Mouse (Mus musculus): ENCODE measurements at regions not wholly inside any gene's neighbourhood (a gene's known extent, or its start where the extent isn't known, plus 50 kb on each side); places are given as distances from the start of the nearest gene placed in this dataset.

DNA sequence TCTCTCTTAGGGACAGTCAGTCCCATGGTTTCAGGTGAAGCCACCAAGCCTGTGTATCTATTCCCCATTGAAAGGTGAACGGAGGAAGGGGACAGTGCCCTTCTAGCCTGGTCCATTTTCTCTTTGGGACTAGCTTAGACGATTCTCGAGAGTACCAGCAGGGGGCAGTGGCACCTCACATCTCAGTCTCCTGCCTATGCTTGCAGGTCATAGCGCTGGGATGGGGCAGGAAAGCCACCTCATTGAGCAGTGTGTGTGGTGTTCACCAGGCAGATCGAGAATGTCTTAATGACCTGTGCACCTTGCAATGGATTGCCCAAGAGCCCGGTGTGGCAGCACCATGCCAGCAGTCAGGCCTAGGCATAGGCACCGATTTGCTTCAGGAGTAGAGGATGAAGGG lies 100.7 kb upstream of the Podxl start:
- peak; percentile 43 to 89 for DNase-seq (ENCODE audit: extremely low spot score in 1 of 2, low spot score in 1 of 2)

DNA sequence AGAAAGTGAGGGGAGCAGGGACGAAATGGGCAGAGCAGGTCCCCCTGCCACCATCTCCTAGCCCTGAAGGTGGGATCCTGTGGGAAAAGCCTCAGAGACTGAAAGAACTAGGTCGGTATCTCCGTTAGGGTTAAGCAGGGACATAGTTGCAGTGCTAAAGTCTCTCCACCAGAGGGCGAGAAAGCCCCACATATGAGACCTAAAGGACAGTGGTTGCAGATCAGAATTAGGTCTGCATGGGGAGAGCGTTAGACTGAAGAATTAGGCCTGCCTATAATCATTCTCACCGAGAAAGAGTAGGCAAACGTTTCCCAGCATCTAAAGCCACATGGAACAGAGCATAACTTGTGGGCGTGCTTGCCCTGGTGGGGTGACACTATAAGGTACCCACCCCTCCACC lies 97.0 kb upstream of the Podxl start:
- DNase-seq (ENCODE audit: extremely low spot score in 1 of 2, low spot score in 1 of 2): peak; percentile 46 to 86

DNA sequence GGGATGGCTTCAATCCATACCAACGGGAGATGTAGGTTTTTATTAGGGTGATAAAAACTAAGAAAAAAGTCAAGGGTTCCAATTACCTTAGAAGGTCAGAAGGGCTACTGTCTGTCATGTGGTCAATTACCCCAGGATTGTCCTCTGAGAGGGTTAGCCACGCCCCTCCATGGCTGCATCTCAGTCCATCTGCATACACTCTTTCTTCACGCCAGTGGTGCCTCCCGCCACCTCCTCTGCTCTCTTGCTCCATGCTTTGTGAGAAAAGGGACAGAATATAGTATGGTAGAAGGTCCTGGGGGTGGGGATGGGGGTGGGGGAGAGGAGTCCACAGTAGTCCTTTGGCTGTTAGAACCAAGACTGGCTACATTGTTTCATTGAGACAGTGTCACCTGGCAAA lies 96.1 kb upstream of the Podxl start:
- DNase-seq (ENCODE audit: extremely low spot score in 1 of 2, low spot score in 1 of 2): no peak

DNA sequence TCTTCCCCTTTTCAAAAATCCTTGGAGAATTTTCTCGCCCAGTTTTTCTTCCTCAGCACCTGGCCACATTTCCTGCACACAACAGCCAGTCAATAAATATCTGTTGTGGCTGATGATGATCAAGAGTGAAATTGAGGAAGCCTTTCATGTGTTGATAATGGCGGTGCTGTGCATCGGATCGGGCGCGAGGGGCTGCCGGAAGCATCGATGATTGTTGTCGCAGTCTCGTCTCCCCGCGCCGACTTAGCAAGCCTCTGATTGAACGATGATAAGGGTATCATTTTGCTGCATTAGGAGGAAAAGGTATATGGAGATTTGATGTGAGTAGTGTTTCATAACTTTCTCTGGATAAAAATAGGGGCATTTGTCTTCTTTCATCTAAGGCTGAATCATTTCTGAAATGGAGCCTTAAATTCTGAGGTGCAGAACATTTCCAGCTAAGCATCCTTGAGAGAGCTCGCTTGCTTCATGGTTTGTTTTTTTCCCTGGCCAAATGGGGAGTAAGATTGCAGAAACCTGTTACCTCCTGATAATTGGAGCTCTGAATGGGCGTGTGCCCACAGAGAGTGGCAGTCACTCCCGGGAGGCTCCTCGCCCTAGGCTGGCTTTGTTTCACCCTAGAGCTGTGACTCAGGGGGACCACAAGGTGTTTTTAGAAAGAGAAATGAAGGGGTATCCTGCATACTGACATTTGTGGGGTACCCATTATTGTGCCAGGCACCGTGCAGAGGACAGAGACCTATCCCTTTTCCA lies 94.8 kb upstream of the Podxl start:
- DNase-seq (ENCODE audit: extremely low spot score in 1 of 2, low spot score in 1 of 2): no peak

DNA sequence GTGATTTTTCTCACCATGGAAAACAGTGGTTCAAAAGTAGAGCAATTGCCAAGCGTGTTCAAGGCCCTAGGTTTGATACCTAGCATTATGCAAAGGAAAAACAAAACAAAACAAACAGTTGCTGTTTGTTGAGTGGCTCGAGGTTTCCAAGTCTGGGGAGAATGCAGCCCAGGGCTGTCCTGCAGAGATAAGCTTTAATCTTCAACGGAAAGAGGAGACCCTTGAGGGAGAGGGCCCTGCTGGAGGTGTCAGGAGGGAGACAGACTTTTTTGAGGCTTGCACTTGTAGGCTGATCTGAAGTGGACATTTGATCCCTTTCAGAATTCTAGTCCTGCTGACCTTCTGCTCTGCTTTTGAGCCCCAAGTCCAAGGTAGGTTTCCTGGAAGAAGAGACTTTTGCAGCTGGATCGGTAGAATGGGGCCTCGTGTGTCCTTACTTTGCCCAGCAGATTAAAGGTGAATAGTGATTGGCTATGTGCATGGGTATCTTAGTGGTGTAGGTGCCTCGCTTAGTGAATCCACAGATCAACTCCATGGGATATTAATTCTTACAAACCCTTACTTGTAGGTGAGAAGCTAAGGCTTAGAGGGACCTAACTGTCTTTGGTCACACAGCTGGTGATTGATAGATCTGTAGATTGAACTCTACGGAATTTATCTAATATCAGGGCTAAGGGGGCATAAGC lies 87.2 kb upstream of the Podxl start:
- DNase-seq (ENCODE audit: extremely low spot score in 1 of 2, low spot score in 1 of 2): no peak

DNA sequence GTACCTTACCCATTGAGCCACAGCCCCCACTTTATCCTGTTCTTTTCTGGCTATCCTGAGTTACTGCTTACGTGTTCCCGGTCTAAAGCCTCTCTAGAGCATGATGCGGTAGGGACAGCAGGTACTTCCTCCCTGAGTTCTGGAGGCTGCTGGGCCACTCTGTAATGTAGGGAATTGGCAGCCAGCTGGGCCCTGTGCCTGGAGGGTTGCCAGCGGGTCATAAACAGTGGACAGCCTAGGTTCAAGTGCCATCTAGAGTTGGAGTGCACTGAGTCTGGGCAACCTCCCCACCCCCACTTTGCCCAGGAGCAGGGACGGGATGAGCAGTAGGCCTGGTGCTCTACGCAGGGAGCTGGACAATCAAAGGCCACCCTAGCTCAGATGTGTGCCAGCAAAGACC lies 81.5 kb upstream of the Podxl start:
- no peak for DNase-seq (ENCODE audit: extremely low spot score in 1 of 2, low spot score in 1 of 2)

DNA sequence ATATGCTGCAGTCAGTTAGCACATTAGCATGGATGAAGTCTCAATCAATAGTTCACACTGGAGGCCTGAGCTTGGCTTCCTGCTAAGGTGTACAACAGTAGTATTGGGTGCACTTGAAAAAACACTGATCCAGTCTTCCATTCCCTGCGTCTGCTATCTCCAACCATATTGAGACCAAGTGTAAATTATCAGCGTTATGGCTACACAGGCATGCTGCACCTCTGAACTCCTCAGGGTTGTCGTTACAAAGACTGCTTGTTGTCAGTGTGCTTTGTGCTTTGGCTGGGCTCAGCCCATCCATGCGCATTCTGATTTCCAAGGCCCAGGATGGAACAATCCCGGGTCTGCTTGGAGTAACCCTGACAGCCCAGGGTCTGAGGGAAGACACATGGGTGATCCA lies 80.7 kb upstream of the Podxl start:
- no peak for DNase-seq (ENCODE audit: extremely low spot score in 1 of 2, low spot score in 1 of 2)

DNA sequence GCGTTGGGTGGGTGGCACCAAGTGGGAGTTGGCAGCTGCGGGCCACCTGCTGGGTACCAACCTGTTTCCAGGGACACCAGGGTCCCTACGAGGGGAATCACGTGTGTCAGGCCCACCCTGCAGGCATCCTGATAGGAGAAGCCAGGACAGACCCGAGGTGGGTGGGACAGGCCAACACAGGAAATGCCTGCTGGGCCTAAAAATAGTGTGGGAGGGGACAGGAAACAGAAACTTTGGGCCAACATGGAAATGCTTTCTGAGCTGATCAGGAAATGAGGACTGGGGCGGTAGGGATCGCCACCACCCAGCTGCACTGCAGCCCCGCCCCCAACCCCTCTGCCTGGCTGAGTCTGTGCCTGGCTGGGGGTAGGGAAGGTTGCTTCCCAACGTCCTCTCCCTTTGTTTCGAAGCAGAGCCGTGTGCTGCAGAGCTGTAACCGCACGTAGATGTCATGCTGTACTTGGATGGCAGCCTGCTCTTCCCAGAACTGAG lies 78.7 kb upstream of the Podxl start:
- DNase-seq (ENCODE audit: extremely low spot score in 1 of 2, low spot score in 1 of 2): no peak

DNA sequence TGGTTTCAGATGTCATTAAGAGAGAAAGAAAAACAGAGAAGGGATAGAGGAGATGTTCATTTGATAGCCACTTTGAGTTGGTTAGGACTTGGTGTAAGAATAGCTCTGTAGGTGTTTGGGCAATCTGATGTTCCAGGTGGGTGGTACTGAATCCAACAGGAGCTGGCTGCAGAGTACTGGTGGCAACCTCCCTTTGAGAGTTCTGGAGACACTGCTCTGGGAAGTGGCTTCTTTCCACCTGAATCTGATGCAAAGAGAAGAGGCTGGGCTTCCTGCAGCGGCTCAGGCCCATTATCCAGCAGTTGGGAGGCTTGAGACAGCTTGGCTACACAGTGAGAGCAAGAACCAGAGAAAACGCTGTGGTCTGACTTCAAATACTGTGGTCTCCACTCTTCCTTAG lies 77.0 kb upstream of the Podxl start:
- no peak for DNase-seq (ENCODE audit: extremely low spot score in 1 of 2, low spot score in 1 of 2)

DNA sequence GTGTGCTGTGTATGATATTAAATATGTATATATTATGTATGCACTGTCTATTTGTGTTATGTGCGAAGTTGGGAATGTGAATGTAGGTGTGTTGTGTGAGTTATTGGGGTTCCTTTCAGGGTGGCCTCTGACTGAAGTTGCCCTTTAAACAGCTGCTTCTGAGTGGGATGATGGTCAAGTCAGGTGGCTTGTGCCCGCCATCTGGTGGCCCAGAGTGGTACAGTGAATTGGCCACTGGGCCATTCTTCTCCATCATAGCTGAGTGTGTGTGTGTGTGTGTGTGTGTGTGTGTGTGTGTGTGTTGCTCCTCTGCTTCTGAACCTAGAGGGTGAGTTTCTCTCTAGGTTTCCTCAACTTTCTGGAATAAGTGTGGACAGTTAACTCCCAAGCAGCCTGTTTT lies 75.7 kb upstream of the Podxl start:
- DNase-seq (ENCODE audit: extremely low spot score in 1 of 2, low spot score in 1 of 2): peak; percentile 49 to 84

DNA sequence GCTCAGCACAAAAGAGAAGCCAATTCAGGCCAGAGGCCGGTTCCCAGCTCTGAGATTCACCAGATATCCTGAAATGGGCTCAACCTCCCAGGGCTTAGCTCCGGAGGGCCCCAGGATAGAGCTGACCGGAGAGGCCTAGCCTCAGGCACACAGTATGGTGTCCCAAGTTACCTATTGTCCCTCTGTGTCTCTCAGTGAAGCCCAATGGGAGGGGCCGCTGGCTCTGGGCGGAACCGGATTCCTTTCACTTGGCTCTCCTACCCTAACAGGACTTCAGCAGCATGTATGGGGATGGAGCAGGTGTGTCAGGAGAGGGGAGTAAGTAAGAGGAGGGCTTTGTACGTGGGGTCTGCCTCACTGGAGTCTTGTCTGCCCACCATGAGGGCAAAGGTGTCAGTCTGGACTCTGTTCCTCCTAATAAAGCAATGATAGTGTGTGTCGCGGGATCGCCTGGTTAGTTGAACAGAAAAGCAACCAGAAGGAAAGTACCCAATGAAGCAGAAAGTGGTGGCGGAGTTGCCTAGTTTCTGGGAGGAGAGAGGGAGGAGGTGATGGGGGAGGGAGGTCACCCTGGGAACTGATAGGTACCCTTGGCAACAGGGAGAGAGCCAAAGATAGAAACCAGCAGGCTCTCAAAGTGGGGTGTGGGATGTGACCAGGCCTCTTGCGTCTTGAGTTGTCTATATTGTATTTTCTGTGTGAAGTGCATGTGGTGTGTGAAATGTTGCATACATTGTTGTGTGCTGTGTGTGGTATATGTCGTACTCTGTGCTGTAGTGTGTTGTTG lies 74.8 kb upstream of the Podxl start:
- DNase-seq (ENCODE audit: extremely low spot score in 1 of 2, low spot score in 1 of 2): no peak

DNA sequence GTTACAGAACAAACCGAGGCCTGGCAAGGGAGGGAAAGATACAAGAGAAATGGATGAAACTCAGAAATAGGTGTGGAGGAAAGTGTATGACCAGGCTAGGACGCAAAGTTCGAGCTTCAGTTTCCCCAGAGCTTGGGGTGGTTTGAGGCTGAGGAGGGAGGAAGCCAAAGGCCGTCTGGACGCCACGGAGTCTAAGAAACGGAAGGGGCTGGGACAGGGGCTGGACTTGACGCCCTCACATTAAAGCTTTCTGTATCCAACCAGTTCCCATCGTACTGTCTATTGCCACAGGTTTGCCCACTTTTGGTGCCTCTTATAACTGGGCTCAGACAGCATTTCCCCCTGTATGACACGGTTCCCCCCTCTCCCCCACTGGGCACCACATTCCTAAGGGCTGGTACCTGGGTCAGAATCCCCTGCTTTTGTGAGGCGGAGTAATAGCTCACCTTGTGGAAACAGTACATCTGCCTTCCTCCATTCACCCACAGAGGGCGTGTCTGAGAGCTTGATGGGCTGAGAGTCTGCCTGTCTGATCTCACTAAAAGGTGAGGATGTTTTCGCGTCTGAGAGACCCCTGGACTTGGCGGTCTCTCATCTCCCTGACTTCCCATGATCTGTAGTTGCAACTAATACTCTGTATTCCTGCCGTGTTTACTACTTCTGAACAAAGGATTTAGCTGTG lies 73.7 kb upstream of the Podxl start:
- no peak for DNase-seq (ENCODE audit: extremely low spot score in 1 of 2, low spot score in 1 of 2)

DNA sequence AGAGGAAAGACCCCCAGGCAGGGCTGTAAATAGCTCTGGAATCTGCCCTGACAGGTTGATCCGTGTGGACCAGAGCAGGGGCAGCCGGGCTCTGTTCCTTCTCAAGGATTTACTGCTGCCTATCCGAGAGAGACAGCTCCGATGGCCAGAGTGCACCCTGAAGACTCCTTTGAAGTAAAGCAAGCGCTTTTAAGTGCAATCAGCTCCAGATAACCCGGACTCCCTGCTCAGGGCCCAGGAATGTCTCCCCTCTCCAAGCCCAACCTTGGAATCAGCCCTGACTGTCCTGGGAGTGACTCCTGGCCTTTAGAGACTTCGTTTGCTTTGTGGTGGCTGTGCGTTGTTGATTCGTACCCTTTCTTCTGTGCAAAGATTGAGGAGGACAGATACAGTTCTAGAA lies 73.2 kb upstream of the Podxl start:
- DNase-seq (ENCODE audit: extremely low spot score in 1 of 2, low spot score in 1 of 2): no peak

DNA sequence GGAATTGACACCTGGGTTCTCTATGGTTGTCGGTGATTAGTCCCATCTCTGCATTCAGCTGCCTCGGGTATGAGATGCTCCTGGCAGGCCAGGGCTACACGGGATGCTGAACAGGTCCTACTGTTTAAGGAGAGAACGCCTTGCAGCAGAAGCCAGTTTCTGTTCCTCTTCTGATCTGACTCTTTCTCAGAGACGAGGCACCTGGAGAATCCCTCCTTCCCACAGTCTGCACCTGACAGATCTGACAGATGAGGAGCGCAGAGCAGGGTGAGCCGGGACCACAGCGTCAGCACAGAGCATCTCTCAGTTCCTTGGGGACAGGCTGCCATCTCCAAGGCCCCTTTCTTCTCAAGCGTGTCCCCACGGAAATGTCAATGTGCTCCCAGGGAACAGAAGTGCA lies 68.7 kb upstream of the Podxl start:
- no peak for DNase-seq (ENCODE audit: extremely low spot score in 1 of 2, low spot score in 1 of 2)

DNA sequence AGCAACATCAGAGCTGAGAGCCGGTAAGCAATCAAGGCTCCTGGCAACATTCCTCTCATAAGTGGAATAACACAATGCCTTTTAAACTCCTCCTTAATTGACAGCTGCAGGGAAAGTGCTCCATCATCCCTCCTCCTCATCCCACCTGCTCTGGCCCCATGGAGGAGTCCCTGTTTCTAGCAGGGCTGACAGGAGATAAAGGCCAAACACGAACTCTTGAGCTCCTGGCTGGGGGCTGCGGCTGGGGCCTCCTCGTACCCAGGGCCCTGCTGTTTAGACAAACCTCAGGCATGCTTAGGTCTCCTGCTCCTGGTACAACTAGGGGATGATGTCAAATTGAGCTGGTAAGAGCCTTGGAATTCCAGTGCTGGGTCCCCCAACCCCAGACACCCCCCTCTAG lies 66.2 kb upstream of the Podxl start:
- DNase-seq (ENCODE audit: extremely low spot score in 1 of 2, low spot score in 1 of 2): no peak

DNA sequence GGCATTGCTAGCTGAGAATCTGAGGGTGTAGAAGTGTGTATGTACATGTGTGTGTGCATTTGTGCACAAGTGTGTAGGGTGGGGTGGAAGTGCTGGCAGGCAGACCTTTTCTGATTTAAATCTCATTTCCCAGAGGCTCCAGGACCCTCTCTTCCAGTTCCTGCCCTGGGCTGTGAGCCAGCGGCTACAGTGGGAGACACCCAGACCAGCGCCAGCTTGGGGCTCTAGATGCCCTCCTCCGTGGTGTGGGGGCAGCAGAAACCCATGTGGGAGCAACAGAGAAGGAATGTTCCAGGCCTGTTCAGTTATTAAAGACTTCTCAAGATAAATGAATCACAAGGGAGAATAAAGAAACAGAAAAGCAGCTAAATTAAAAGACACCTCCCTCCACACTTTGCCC lies 64.1 kb upstream of the Podxl start:
- no peak for DNase-seq (ENCODE audit: extremely low spot score in 1 of 2, low spot score in 1 of 2)

DNA sequence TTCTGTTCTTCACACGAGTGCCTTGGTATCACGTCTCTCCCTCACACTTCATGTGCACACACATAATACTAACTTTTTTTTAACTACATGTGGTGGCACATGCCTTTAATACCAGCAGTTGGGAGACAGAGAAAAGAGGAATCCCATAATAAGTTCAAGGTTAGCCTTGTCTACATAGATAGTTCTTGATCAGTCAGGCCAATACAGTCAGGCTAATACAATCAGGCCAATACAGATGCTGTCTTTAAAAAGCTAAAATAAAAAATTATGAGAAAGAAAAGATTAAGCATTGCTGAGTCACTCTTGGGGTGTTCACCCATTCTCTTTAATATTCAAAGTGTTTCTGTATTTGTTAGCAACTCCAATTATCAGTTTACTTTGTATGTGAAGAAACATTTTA lies 61.3 kb upstream of the Podxl start:
- DNase-seq (ENCODE audit: extremely low spot score in 1 of 2, low spot score in 1 of 2): no peak

DNA sequence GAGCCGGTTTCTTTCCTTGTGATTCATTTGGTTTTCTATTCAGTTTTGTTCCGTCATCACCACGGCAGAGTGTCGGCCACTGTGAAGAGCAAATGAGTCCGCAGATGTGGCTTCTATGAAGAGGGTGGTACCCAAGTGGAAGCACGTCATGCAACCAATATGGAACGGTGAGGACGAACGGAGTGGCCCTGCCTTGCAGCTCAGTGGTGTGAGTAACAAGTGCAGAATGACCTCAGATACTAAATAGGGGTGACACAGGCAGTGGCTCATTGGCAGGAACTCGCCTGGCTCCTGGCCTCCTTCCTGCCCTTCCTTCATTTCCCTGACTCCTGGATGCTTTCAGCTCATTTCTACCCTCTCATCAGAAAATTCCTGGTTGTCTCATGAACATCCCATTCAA lies 60.6 kb upstream of the Podxl start:
- no peak for DNase-seq (ENCODE audit: extremely low spot score in 1 of 2, low spot score in 1 of 2)

DNA sequence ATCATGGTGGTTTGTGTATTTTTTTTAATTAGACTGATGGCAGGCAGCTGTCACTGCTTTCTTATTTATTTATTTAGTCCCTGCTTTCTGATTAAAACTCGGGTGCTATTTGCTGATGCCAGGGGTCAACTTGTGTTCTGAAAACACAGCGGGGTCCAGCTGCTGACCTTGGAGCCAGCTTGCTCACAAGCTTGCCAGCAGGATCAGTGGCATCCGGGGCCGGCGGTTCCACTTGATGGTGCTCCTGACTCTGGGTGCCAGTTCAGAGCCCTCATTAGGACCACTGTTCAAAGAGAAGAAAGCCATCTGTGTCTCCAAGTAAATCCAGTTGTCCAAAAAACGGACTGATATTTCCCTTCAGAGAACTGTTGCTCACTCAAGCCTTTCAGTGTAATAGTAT lies 57.2 kb upstream of the Podxl start:
- no peak for DNase-seq (ENCODE audit: extremely low spot score in 1 of 2, low spot score in 1 of 2)

DNA sequence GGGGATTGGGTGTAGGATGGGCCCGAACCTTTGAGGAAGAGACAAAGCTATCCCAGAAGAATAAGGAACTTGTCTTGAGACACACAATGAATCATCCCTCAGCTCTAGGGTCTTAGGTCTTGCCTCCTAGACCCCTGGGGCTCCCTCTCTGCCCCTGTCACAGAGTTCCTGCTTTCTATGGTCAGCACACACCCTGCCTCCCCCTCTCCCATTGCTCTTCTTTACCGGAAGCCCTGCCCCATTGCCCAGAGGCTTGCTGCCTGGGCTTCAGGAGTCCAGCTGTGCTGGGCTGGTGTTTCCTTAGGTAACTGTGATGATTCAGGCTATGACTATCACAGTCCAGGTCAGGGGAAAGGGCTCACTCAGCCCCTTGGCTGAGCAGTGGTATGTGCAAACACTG lies 55.1 kb upstream of the Podxl start:
- DNase-seq (ENCODE audit: extremely low spot score in 1 of 2, low spot score in 1 of 2): no peak

DNA sequence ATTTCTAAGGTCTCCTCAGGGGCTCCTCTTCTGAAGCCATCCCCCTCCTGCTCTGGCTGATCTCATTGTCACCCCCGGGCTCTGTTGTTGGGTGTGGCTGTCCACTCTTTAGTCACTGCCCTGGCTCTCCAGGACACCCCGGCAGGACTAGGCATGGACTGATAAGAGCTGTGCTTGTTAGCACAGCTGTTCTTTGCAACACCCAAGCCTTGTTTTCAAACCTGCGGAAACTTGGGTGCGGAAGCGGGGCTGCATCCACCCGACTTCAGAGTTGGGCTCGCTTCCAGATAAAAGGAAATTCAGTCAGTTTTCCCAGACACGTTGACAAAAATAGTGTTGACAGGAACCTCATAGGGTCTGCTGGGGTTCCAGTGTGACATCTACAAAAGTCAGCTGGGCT lies 53.6 kb upstream of the Podxl start:
- no peak for DNase-seq (ENCODE audit: extremely low spot score in 1 of 2, low spot score in 1 of 2)

Measured in frontal cortex, adult 2 months (tissue).